Mouse (Mus musculus): ENCODE data around the gene Tesmin. TPM values are rescaled to one million over a fixed set of nuclear protein-coding genes. Genes with fewer than 3 reads are reported as not detected.

Tesmin gene
- polyA plus RNA-seq (2014; fragmentation: Nextera tagmentation; extraction: Ambion mirVana): 0.47 and 1.1 TPM in 2 replicates

DNA sequence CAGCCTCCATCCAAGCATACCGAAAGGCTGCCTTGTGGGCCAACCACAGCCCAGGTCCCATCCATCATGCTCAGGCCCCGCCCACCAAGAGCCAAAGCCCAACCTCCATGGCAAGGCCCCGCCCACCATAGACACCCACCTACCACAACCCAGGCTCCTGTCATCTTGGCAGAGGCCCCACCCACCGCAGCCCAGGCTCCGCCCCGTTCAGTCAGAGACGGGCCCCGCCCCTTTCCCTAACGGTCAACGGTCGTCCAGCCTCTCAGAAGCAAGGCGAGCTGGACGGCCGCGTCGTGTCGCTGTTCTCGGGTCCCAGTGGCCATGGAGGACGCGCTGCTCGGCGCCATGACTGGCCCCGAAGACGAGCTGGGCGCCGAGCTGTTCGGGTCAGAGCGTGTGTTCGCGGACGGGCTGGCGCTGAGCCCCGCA, at the start of gene Tesmin:
Gene Tesmin, plus strand, starts transcription at position 229 of the 429 bp plus-strand sequence.
- peak within 1 kb of the TSS; percentile 42 to 47 for H3K4me3 ChIP-seq (ENCODE audit: control insufficient read depth in 1 of 2, insufficient read depth in 1 of 2, low read depth in 1 of 2, low read length in 2 of 2)
- peaks cover 11 to 24% of the 10 kb centered on the region in 2 experiments for H3K4me1 ChIP-seq (ENCODE audit: control insufficient read depth in 2 of 2, insufficient read depth in 2 of 2, low read length in 2 of 2)
- H3K9me3 ChIP-seq (ENCODE audit: control insufficient read depth, low read length): peaks cover 4% of the 10 kb centered on the region
- no peaks in the 10 kb centered on the region for H3K27me3 ChIP-seq (ENCODE audit: control insufficient read depth, insufficient read depth, low read length)
- ATAC-seq (ENCODE audit: insufficient number of reproducible peaks, insufficient read depth, low FRiP score, low read depth): peak; percentile 81
- H3K27ac ChIP-seq (replicated peaks in 1 of 2; ENCODE audit: control insufficient read depth in 1 of 2, insufficient read depth in 1 of 2, low read depth in 2 of 2, low read length in 2 of 2): no peak within 1 kb of the TSS
- H3K4me2 ChIP-seq (ENCODE audit: low read length): peak within 1 kb of the TSS; percentile 96
- H3K9ac ChIP-seq (ENCODE audit: low read length): peak within 1 kb of the TSS; percentile 73
- 2% methylated on average over 33 of the region's 33 CpGs for WGBS
- peaks cover 32% of the 10 kb centered on the region for H3K36me3 ChIP-seq (ENCODE audit: control insufficient read depth, insufficient read depth, low read length)

DNA sequence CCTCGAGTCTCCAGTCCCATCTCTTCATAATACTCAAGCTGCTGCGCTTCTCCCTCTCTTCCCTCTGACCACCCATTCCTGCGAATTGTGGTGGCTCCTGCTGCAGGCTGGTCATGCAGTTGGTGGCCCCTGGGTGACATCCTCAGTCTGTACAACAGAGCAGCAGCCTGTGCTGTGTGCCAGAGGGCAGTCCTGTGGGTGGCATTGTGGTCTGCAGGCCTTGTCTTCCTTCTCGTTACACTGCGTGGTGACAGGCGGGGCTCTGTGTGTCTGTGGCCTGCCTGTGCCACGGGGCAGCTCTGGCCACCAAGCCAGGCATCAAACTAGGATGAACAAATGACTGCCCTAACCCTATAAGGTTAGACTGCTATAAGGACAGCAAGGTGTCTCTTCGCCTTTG, 49.5 kb upstream of the Tesmin start:
- H3K9ac ChIP-seq (ENCODE audit: low read length): no peak overlapping the region
- no peak overlapping the region for H3K4me3 ChIP-seq (ENCODE audit: control insufficient read depth in 1 of 2, insufficient read depth in 1 of 2, low read depth in 1 of 2, low read length in 2 of 2)
- H3K4me2 ChIP-seq (ENCODE audit: low read length): no peak overlapping the region
- H3K27me3 ChIP-seq (ENCODE audit: control insufficient read depth, insufficient read depth, low read length): no peaks in the 10 kb centered on the region
- H3K27ac ChIP-seq (replicated peaks in 1 of 2; ENCODE audit: control insufficient read depth in 1 of 2, insufficient read depth in 1 of 2, low read depth in 2 of 2, low read length in 2 of 2): no peak overlapping the region
- 81% methylated on average over 8 of the region's 8 CpGs for WGBS
- no peaks in the 10 kb centered on the region for H3K36me3 ChIP-seq (ENCODE audit: control insufficient read depth, insufficient read depth, low read length)
- no peak for ATAC-seq (ENCODE audit: insufficient number of reproducible peaks, insufficient read depth, low FRiP score, low read depth)
- H3K9me3 ChIP-seq (ENCODE audit: control insufficient read depth, low read length): 0 out of 2 replicates have a peak, but pooled peaks cover 3% of the 10 kb centered on the region
- peaks cover 2 to 10% of the 10 kb centered on the region in 2 experiments; a peak in 3 of 4 replicates for H3K4me1 ChIP-seq (ENCODE audit: control insufficient read depth in 2 of 2, insufficient read depth in 2 of 2, low read length in 2 of 2)

DNA sequence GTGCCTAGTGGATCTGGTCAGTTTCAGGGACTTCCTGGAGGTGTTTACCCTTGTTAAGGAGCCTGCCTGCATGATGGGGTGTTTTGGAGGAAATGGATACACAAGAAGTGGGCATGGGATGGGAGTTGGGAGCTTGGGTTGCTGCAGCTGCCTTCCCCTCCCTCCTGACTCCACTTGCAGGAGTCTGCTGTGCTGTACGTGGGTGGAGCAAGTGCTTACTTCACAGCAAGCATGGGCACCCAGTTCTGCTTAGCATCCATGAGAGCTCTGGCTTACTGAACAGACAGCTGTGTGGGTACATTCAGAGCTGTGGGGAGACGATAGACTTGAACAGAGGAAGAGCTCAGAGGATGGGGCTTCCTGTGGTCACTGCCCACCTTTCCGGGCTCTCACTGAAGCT, 47.6 kb upstream of the Tesmin start:
- Histone ChIP-seq H3K4me2 (ENCODE audit: low read length) (no peak overlapping the region), H3K4me1 (ENCODE audit: control insufficient read depth in 2 of 2, insufficient read depth in 2 of 2, low read length in 2 of 2) (peaks cover 2 to 16% of the 10 kb centered on the region in 2 experiments; a peak in 2 of 4 replicates), H3K9ac (ENCODE audit: low read length) (no peak overlapping the region), H3K36me3 (ENCODE audit: control insufficient read depth, insufficient read depth, low read length) (no peaks in the 10 kb centered on the region), H3K27ac (replicated peaks in 1 of 2; ENCODE audit: control insufficient read depth in 1 of 2, insufficient read depth in 1 of 2, low read depth in 2 of 2, low read length in 2 of 2) (no peak overlapping the region), H3K4me3 (ENCODE audit: control insufficient read depth in 1 of 2, insufficient read depth in 1 of 2, low read depth in 1 of 2, low read length in 2 of 2) (no peak overlapping the region), H3K27me3 (ENCODE audit: control insufficient read depth, insufficient read depth, low read length) (no peaks in the 10 kb centered on the region), H3K9me3 (ENCODE audit: control insufficient read depth, low read length) (0 out of 2 replicates have a peak, but pooled peaks cover 3% of the 10 kb centered on the region)
- WGBS: 75% methylated on average over 3 of the region's 3 CpGs
- no peak for ATAC-seq (ENCODE audit: insufficient number of reproducible peaks, insufficient read depth, low FRiP score, low read depth)

DNA sequence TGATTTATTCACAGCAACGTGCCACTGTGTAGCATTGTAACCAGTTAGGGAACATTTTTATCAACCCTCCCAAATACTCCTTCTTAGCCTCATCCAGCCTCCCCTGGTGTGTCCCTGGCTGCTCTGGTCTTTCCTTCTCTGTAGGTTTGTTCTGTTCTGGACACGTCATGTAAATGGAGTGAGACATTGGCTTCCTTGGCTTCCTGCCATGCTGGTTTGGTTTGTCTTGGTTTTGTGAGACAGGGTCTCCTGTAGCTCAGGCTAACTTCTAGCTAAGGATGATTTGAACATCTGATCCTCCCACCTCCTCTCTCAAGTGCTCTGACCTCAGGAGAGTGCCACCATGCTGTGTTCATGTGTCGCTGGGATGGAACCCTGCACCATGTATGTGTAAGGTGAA, 44.7 kb upstream of the Tesmin start:
- 62% methylated on average over 3 of the region's 3 CpGs for WGBS

DNA sequence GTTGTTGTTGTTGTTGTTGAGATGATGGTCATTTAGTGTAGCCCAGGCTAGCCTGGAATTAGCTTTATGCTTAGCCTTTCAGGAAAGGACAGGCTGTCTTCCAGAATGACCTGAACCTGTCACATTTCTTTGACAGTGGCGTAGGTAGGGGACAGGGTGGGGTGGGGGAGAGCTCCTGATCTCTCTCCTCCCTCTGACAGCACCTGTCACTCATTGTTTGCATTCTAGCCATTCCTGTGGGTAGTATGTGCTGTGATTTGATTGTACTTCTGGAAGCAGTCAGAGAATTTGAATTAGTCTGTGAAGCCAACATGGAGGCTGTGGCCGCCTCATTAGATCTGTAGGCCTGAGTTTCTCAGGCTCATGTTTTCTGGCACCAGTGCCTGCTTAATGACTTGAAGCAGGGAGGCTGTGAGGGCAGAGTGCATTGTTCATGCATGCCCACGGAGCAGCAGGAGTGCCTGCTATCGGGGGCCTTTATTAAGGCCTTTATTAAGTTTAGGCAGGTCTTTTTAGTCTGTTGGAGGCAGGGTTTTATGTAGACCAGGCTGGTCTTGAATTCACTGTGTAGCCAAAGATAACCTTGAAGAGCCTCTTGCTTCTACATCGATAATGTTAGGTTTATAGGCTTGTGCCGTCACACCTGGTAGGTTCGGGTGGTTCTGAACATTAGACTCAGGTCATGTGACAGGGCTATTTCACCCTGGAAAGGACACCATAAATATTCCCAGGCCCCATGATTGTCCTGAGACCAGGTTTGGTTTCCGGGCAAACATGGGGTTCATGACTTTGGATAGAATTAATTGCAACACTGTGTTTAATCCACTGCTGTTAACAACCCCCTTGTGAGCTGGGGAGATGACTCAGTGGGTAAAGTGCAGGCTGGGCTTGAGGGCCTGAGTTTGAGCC, 43.8 kb upstream of the Tesmin start:
- no peak overlapping the region for H3K9ac ChIP-seq (ENCODE audit: low read length)
- H3K4me1 ChIP-seq (ENCODE audit: control insufficient read depth in 2 of 2, insufficient read depth in 2 of 2, low read length in 2 of 2): peaks cover 2 to 10% of the 10 kb centered on the region in 2 experiments; a peak in 1 of 4 replicates
- H3K27me3 ChIP-seq (ENCODE audit: control insufficient read depth, insufficient read depth, low read length): no peaks in the 10 kb centered on the region
- H3K4me3 ChIP-seq (ENCODE audit: control insufficient read depth in 1 of 2, insufficient read depth in 1 of 2, low read depth in 1 of 2, low read length in 2 of 2): no peak overlapping the region
- H3K27ac ChIP-seq (replicated peaks in 1 of 2; ENCODE audit: control insufficient read depth in 1 of 2, insufficient read depth in 1 of 2, low read depth in 2 of 2, low read length in 2 of 2): no peak overlapping the region
- 82% methylated on average over 8 of the region's 8 CpGs for WGBS
- ATAC-seq (ENCODE audit: insufficient number of reproducible peaks, insufficient read depth, low FRiP score, low read depth): no peak
- no peak overlapping the region for H3K4me2 ChIP-seq (ENCODE audit: low read length)
- H3K9me3 ChIP-seq (ENCODE audit: control insufficient read depth, low read length): peaks cover 6% of the 10 kb centered on the region; the same call in 1 of the 2 replicates
- peaks cover 9% of the 10 kb centered on the region for H3K36me3 ChIP-seq (ENCODE audit: control insufficient read depth, insufficient read depth, low read length)

More for the DNA sequence above, 44.7 kb upstream of the Tesmin start:
- H3K27me3 ChIP-seq (ENCODE audit: control insufficient read depth, insufficient read depth, low read length): no peaks in the 10 kb centered on the region
- H3K4me1 ChIP-seq (ENCODE audit: control insufficient read depth in 2 of 2, insufficient read depth in 2 of 2, low read length in 2 of 2): peaks cover 2 to 10% of the 10 kb centered on the region in 2 experiments; a peak in 1 of 4 replicates
- H3K9ac ChIP-seq (ENCODE audit: low read length): no peak overlapping the region
- no peak overlapping the region for H3K27ac ChIP-seq (replicated peaks in 1 of 2; ENCODE audit: control insufficient read depth in 1 of 2, insufficient read depth in 1 of 2, low read depth in 2 of 2, low read length in 2 of 2)
- peaks cover 6% of the 10 kb centered on the region; the same call in 1 of the 2 replicates for H3K9me3 ChIP-seq (ENCODE audit: control insufficient read depth, low read length)
- H3K4me3 ChIP-seq (ENCODE audit: control insufficient read depth in 1 of 2, insufficient read depth in 1 of 2, low read depth in 1 of 2, low read length in 2 of 2): no peak overlapping the region
- no peak overlapping the region for H3K4me2 ChIP-seq (ENCODE audit: low read length)
- no peak for ATAC-seq (ENCODE audit: insufficient number of reproducible peaks, insufficient read depth, low FRiP score, low read depth)
- H3K36me3 ChIP-seq (ENCODE audit: control insufficient read depth, insufficient read depth, low read length): no peaks in the 10 kb centered on the region

DNA sequence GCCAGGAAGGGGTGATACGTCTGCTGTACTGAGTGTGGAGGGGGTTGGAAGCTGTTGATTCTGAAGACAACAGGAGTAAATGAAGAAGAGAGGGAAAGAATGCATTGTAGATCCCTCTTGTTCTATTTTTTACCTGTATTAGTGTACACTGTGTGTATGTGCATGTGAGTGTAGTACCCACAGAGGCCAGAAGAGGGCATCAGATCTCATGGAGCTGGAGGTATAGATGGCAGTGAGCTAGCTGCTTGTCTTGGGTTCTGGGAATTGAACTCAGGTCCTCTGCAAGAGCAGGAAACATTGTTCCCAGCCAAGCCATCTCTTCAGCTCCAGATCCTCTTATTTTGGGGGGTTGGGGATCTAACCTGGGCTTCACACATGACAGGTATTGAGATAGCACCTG, 40.9 kb upstream of the Tesmin start:
- Histone ChIP-seq H3K9me3 (ENCODE audit: control insufficient read depth, low read length) (peaks cover 6% of the 10 kb centered on the region; the same call in 1 of the 2 replicates), H3K4me3 (ENCODE audit: control insufficient read depth in 1 of 2, insufficient read depth in 1 of 2, low read depth in 1 of 2, low read length in 2 of 2) (no peak overlapping the region), H3K27ac (replicated peaks in 1 of 2; ENCODE audit: control insufficient read depth in 1 of 2, insufficient read depth in 1 of 2, low read depth in 2 of 2, low read length in 2 of 2) (no peak overlapping the region), H3K27me3 (ENCODE audit: control insufficient read depth, insufficient read depth, low read length) (no peaks in the 10 kb centered on the region), H3K9ac (ENCODE audit: low read length) (no peak overlapping the region), H3K36me3 (ENCODE audit: control insufficient read depth, insufficient read depth, low read length) (peaks cover 35% of the 10 kb centered on the region), H3K4me2 (ENCODE audit: low read length) (no peak overlapping the region), H3K4me1 (ENCODE audit: control insufficient read depth in 2 of 2, insufficient read depth in 2 of 2, low read length in 2 of 2) (peaks cover 9 to 18% of the 10 kb centered on the region in 2 experiments)
- ATAC-seq (ENCODE audit: insufficient number of reproducible peaks, insufficient read depth, low FRiP score, low read depth): no peak
- 94% methylated on average over 1 of the region's 1 CpGs for WGBS

DNA sequence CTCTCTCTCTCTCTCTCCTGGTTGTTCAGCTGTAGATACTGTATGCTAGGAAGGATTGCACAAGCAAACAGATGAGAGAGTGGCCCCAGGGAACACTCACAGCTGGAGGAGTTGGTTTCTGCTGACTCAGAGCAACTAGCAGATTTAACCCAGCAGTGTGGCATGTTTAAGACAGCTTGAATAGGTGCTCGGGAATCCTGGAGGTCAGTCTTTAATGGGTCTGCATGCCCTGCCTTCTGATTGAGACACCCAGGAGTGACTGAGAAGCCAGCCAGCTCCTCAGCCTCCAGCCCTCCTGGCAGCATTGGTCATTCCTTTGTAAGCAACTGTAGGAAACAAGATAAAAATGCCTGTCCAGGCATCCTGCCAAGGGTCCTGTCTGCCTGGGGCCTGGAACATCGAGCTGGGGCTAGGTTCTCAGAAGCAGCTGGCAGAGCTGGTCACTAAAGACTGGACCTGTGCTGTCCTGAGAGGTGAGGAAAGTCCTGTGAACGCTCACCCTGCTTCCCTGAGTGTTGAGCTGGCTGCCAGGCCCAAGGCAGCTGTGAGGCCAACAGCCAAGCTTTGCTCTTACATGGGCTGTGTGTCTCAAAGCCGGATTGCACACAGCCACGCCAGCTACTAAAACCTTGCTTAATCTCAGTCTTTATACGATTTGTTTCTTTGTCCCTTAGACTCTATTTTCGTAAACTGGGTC, 35.1 kb upstream of the Tesmin start:
- Histone ChIP-seq H3K4me3 (ENCODE audit: control insufficient read depth in 1 of 2, insufficient read depth in 1 of 2, low read depth in 1 of 2, low read length in 2 of 2) (no peak overlapping the region), H3K4me2 (ENCODE audit: low read length) (peak overlapping the region; percentile 12), H3K27ac (replicated peaks in 1 of 2; ENCODE audit: control insufficient read depth in 1 of 2, insufficient read depth in 1 of 2, low read depth in 2 of 2, low read length in 2 of 2) (peak overlapping the region; percentile 82 to 91), H3K4me1 (ENCODE audit: control insufficient read depth in 2 of 2, insufficient read depth in 2 of 2, low read length in 2 of 2) (peaks cover 17 to 23% of the 10 kb centered on the region in 2 experiments), H3K36me3 (ENCODE audit: control insufficient read depth, insufficient read depth, low read length) (peaks cover 66% of the 10 kb centered on the region), H3K27me3 (ENCODE audit: control insufficient read depth, insufficient read depth, low read length) (no peaks in the 10 kb centered on the region), H3K9ac (ENCODE audit: low read length) (peak overlapping the region; percentile 41; the same call in 1 of the 2 replicates), H3K9me3 (ENCODE audit: control insufficient read depth, low read length) (no peaks in the 10 kb centered on the region)
- WGBS: 16% methylated on average over 7 of the region's 7 CpGs
- ATAC-seq (ENCODE audit: insufficient number of reproducible peaks, insufficient read depth, low FRiP score, low read depth): peak; percentile 87

Data from heart, embryonic 14.5 days (tissue).